Mouse (Mus musculus) megakaryocyte, adult 5-6 weeks (primary cell): ENCODE results near the gene Tmem165. TPM values are rescaled to one million over a fixed set of nuclear protein-coding genes. Genes with fewer than 3 reads are reported as not detected.
A peak's percentile ranks its signal among the peaks of the same experiment; 100 is the strongest.

Experiments
- ATAC-seq: 2 replicates; pipeline ENCODE4 v1.8.0; 2016; ENCODE audit warnings: mild to moderate bottlenecking, inconsistent platforms; ENCODE audit not compliant: poor library complexity, severe bottlenecking
- total RNA-seq, 2 experiments: library from RNA; stranded (forward) in 1 of 2; stranded (reverse) in 1 of 2; fragments of 153-499, 151-499 nt in 1 of 2; fragments of 221-1000, 200-1000 nt in 1 of 2; gene quantifications; 2 replicates each; pipeline versions ENCODE4 v1.2.3 to v1.2.4; 2015 to 2017

Gene Tmem165
- total RNA-seq (2015), result 122 and 135 TPM in 2 replicates
- 101 and 102 TPM in 2 replicates for total RNA-seq (2017)

GRCm38 (mm10) chr5:76183750-76184261, at the start of gene Tmem165:
TSS of gene Tmem165 (plus strand) at chr5:76183880.
- ATAC-seq, result peak; percentile 87

- ATAC-seq, result no peak
Measured at GRCm38 (mm10) chr5:76135644-76136043, 48.0 kb upstream of the Tmem165 start.

GRCm38 (mm10) chr5:76136271-76136670, 47.4 kb upstream of the Tmem165 start:
- peak; percentile 39 for ATAC-seq

GRCm38 (mm10) chr5:76137586-76137985, 46.1 kb upstream of the Tmem165 start:
- no peak for ATAC-seq

GRCm38 (mm10) chr5:76138071-76138470, 45.6 kb upstream of the Tmem165 start:
- no peak for ATAC-seq

- ATAC-seq, result no peak
Measured at GRCm38 (mm10) chr5:76138512-76138911, 45.2 kb upstream of the Tmem165 start.

- ATAC-seq, result peak; percentile 17; the same call in 1 of the 2 replicates
Measured at GRCm38 (mm10) chr5:76139171-76139671, 44.5 kb upstream of the Tmem165 start.

GRCm38 (mm10) chr5:76139808-76140729, 43.6 kb upstream of the Tmem165 start, which contains the start of gene Srd5a3:
TSS of gene Srd5a3 (plus strand) at chr5:76140271.
- ATAC-seq, result peak; percentile 79

- peak; percentile 30 for ATAC-seq
Measured at GRCm38 (mm10) chr5:76140730-76141066, 43.0 kb upstream of the Tmem165 start.

GRCm38 (mm10) chr5:76143356-76143755, 40.3 kb upstream of the Tmem165 start:
- no peak for ATAC-seq

GRCm38 (mm10) chr5:76146401-76146800, 37.3 kb upstream of the Tmem165 start:
- peak; percentile 34 for ATAC-seq

- ATAC-seq, result no peak
Measured at GRCm38 (mm10) chr5:76149436-76149835, 34.2 kb upstream of the Tmem165 start.

- no peak for ATAC-seq
Measured at GRCm38 (mm10) chr5:76152956-76153355, 30.7 kb upstream of the Tmem165 start.

- peak; percentile 60 for ATAC-seq
Measured at GRCm38 (mm10) chr5:76153430-76153829, 30.2 kb upstream of the Tmem165 start.

- no peak for ATAC-seq
Measured at GRCm38 (mm10) chr5:76154434-76155165, 29.1 kb upstream of the Tmem165 start.

- ATAC-seq, result no peak
Measured at GRCm38 (mm10) chr5:76159555-76159954, 24.1 kb upstream of the Tmem165 start.

GRCm38 (mm10) chr5:76160086-76160485, 23.6 kb upstream of the Tmem165 start:
- ATAC-seq, result no peak

- no peak for ATAC-seq
Measured at GRCm38 (mm10) chr5:76161491-76161890, 22.2 kb upstream of the Tmem165 start.

- ATAC-seq, result no peak
Measured at GRCm38 (mm10) chr5:76162926-76163325, 20.8 kb upstream of the Tmem165 start.

GRCm38 (mm10) chr5:76163828-76164390, 19.8 kb upstream of the Tmem165 start:
- no peak for ATAC-seq

GRCm38 (mm10) chr5:76164827-76165226, 18.9 kb upstream of the Tmem165 start:
- no peak for ATAC-seq
